Mouse (Mus musculus): ENCODE measurements around the gene 4930455H04Rik. TPM values are rescaled to one million over a fixed set of nuclear protein-coding genes. Genes with fewer than 3 reads are reported as not detected.

The 4930455H04Rik gene
- polyA plus RNA-seq, 2 experiments: not detected

DNA sequence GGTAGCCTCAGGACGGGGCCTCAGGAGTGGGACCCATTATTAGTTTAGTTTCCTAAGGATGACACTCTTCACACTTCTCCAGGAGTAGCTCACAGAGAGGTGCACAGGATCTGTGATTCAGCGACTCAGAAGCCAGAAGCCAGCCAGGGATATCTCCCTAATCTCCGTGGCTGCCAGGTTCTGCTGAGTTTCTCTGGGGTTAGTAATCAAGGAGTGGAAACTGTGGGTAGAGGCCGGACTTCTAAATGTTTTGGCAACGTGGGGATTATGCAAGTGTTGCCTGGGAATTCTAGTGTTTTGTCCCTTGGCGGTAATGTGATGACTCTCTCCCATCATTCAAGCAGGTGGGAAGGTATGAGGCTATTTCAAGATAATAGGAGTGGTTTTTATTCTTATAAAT is 13.0 kb upstream of the 4930455H04Rik start:
- ATAC-seq (ENCODE audit: insufficient read depth): no peak
- 0 out of 4 replicates have a peak, but pooled peaks cover 0 to 2% of the 10 kb centered on the region in 2 experiments for H3K4me1 ChIP-seq (replicated peaks; ENCODE audit: control insufficient read depth in 2 of 2, insufficient read depth in 2 of 2, low read length in 1 of 2)
- H3K27ac ChIP-seq: no peak overlapping the region
- H3K9ac ChIP-seq (replicated peaks): no peak overlapping the region
- H3K9me3 ChIP-seq (ENCODE audit: control insufficient read depth, low read length): no peaks in the 10 kb centered on the region
- TF ChIP-seq EP300 (IDR thresholded peaks at IDR 0.05; ENCODE audit: low read depth) (no peak), CTCF (IDR thresholded peaks at IDR 0.05; ENCODE audit: low read depth) (no peak)
- no peak for DNase-seq (ENCODE audit: low read depth in 3 of 3, low spot score in 3 of 3)
- no peaks in the 10 kb centered on the region for H3K36me3 ChIP-seq (replicated peaks; ENCODE audit: control insufficient read depth, insufficient read depth, low read depth)
- no peak overlapping the region for H3K4me3 ChIP-seq (ENCODE audit: insufficient read depth in 1 of 2, low read depth in 2 of 2, low read length in 2 of 2)
- H3K4me2 ChIP-seq (ENCODE audit: low read depth): no peak overlapping the region
- 55% methylated on average over 6 of the region's 6 CpGs for WGBS (ENCODE audit: insufficient replicate concordance)
- no peaks in the 10 kb centered on the region for H3K27me3 ChIP-seq (ENCODE audit: control insufficient read depth, insufficient read depth, low read length)

- Histone ChIP-seq H3K4me1 (replicated peaks; ENCODE audit: control insufficient read depth in 2 of 2, insufficient read depth in 2 of 2, low read length in 1 of 2) (no peaks in the 10 kb centered on the region), H3K27ac (no peak overlapping the region), H3K36me3 (replicated peaks; ENCODE audit: control insufficient read depth, insufficient read depth, low read depth) (no peaks in the 10 kb centered on the region), H3K9ac (replicated peaks) (no peak overlapping the region), H3K4me3 (ENCODE audit: insufficient read depth in 1 of 2, low read depth in 2 of 2, low read length in 2 of 2) (no peak overlapping the region), H3K9me3 (ENCODE audit: control insufficient read depth, low read length) (no peaks in the 10 kb centered on the region), H3K4me2 (ENCODE audit: low read depth) (no peak overlapping the region), H3K27me3 (ENCODE audit: control insufficient read depth, insufficient read depth, low read length) (no peaks in the 10 kb centered on the region)
- no peak for TF ChIP-seq CTCF (IDR thresholded peaks at IDR 0.05; ENCODE audit: low read depth)
- no peak for TF ChIP-seq EP300 (IDR thresholded peaks at IDR 0.05; ENCODE audit: low read depth)
- 55% methylated on average over 2 of the region's 2 CpGs for WGBS (ENCODE audit: insufficient replicate concordance)
- DNase-seq (ENCODE audit: low read depth in 3 of 3, low spot score in 3 of 3) (no peak), ATAC-seq (ENCODE audit: insufficient read depth) (no peak)
These were observed 7.7 kb upstream of the 4930455H04Rik start for GRCm38 (mm10) chr3:116960414-116960813.

DNA sequence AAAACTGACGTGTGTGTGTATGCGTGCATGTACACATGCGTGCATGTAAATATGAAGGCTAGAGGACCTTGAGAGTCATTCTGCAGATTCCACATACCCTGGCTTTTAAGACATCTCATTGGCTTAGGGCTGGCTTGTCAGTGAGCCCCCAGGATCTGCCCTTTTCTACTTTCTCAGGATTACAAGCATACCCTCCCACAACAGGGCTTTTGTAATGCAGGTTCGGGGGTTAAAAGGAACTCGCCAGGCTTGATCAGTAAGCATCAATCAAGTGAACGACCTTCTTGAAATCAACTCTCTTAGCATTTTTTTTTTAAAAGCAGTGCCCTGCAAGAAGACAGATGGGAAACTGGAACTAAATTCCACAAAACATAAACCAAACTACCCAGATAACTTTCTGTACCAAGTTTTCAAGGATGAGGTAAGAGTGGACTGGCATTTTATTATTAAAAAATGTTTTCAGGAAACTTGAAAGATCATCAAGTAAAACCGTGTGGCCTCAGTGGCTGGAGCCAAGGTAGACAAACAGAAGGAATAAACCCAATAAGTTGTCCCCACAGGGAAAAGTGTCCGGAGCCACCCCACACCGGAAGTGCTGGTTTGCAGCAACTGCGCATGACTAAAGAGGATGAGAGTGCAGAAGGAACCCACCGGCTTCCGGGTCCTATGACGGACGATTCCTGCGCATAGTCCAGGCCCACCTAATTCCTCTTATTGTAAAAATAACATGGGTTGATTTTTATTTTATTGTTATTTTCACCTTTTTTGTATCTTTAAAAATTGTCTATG is 6.5 kb upstream of the 4930455H04Rik start:
- Histone ChIP-seq H3K9ac (replicated peaks) (no peak overlapping the region), H3K27me3 (ENCODE audit: control insufficient read depth, insufficient read depth, low read length) (no peaks in the 10 kb centered on the region), H3K4me2 (ENCODE audit: low read depth) (no peak overlapping the region), H3K9me3 (ENCODE audit: control insufficient read depth, low read length) (no peaks in the 10 kb centered on the region), H3K4me3 (ENCODE audit: insufficient read depth in 1 of 2, low read depth in 2 of 2, low read length in 2 of 2) (no peak overlapping the region), H3K27ac (no peak overlapping the region), H3K4me1 (replicated peaks; ENCODE audit: control insufficient read depth in 2 of 2, insufficient read depth in 2 of 2, low read length in 1 of 2) (no peaks in the 10 kb centered on the region), H3K36me3 (replicated peaks; ENCODE audit: control insufficient read depth, insufficient read depth, low read depth) (no peaks in the 10 kb centered on the region)
- DNase-seq (ENCODE audit: low read depth in 3 of 3, low spot score in 3 of 3): no peak
- no peak for ATAC-seq (ENCODE audit: insufficient read depth)
- TF ChIP-seq CTCF (IDR thresholded peaks at IDR 0.05; ENCODE audit: low read depth) (no peak), EP300 (IDR thresholded peaks at IDR 0.05; ENCODE audit: low read depth) (no peak)
- WGBS (ENCODE audit: insufficient replicate concordance): 71% methylated on average over 15 of the region's 15 CpGs

- WGBS (ENCODE audit: insufficient replicate concordance): 52% methylated on average over 4 of the region's 4 CpGs
- Histone ChIP-seq H3K27ac (no peak overlapping the region), H3K9me3 (ENCODE audit: control insufficient read depth, low read length) (no peaks in the 10 kb centered on the region), H3K36me3 (replicated peaks; ENCODE audit: control insufficient read depth, insufficient read depth, low read depth) (no peaks in the 10 kb centered on the region), H3K9ac (replicated peaks) (no peak overlapping the region), H3K4me1 (replicated peaks; ENCODE audit: control insufficient read depth in 2 of 2, insufficient read depth in 2 of 2, low read length in 1 of 2) (no peaks in the 10 kb centered on the region), H3K4me3 (ENCODE audit: insufficient read depth in 1 of 2, low read depth in 2 of 2, low read length in 2 of 2) (no peak overlapping the region), H3K4me2 (ENCODE audit: low read depth) (no peak overlapping the region), H3K27me3 (ENCODE audit: control insufficient read depth, insufficient read depth, low read length) (no peaks in the 10 kb centered on the region)
- no peak for TF ChIP-seq CTCF (IDR thresholded peaks at IDR 0.05; ENCODE audit: low read depth)
- TF ChIP-seq EP300 (IDR thresholded peaks at IDR 0.05; ENCODE audit: low read depth): no peak
- DNase-seq (ENCODE audit: low read depth in 3 of 3, low spot score in 3 of 3) (no peak), ATAC-seq (ENCODE audit: insufficient read depth) (no peak)
These were observed 4.9 kb upstream of the 4930455H04Rik start for GRCm38 (mm10) chr3:116963213-116963612.

- Histone ChIP-seq H3K4me2 (ENCODE audit: low read depth) (no peak overlapping the region), H3K36me3 (replicated peaks; ENCODE audit: control insufficient read depth, insufficient read depth, low read depth) (no peaks in the 10 kb centered on the region), H3K9ac (replicated peaks) (no peak overlapping the region), H3K27me3 (ENCODE audit: control insufficient read depth, insufficient read depth, low read length) (no peaks in the 10 kb centered on the region), H3K9me3 (ENCODE audit: control insufficient read depth, low read length) (no peaks in the 10 kb centered on the region), H3K27ac (no peak overlapping the region), H3K4me1 (replicated peaks; ENCODE audit: control insufficient read depth in 2 of 2, insufficient read depth in 2 of 2, low read length in 1 of 2) (no peaks in the 10 kb centered on the region), H3K4me3 (ENCODE audit: insufficient read depth in 1 of 2, low read depth in 2 of 2, low read length in 2 of 2) (no peak overlapping the region)
- DNase-seq (ENCODE audit: low read depth in 3 of 3, low spot score in 3 of 3) (no peak), ATAC-seq (ENCODE audit: insufficient read depth) (no peak)
- TF ChIP-seq CTCF (IDR thresholded peaks at IDR 0.05; ENCODE audit: low read depth) (no peak), EP300 (IDR thresholded peaks at IDR 0.05; ENCODE audit: low read depth) (no peak)
- WGBS (ENCODE audit: insufficient replicate concordance): 81% methylated on average over 9 of the region's 9 CpGs
These were observed 3.6 kb upstream of the 4930455H04Rik start for GRCm38 (mm10) chr3:116964426-116964825.
